Mouse (Mus musculus): ENCODE measurements around the gene Cars.

The Cars gene

DNA sequence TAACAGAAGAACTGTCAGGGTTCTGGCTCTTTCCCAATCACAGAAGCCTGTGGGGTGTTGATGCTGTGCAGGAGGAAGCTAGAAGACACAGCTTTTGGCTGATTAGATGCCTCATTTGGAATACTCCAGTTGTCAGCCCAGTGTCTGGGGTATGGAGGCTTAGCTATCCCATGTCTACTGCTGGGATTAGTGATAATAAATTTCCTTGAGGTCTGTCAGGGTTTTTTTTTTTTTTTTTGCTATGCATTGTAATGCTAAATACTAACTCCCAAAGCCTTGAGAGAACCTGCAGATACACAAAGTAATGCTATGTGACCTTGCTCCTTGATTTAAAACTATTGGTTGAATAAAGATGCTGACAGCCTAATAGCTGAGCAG, 88.6 kb downstream of the Cars start:
- no peak for DNase-seq (ENCODE audit: low read depth, low spot score)

DNA sequence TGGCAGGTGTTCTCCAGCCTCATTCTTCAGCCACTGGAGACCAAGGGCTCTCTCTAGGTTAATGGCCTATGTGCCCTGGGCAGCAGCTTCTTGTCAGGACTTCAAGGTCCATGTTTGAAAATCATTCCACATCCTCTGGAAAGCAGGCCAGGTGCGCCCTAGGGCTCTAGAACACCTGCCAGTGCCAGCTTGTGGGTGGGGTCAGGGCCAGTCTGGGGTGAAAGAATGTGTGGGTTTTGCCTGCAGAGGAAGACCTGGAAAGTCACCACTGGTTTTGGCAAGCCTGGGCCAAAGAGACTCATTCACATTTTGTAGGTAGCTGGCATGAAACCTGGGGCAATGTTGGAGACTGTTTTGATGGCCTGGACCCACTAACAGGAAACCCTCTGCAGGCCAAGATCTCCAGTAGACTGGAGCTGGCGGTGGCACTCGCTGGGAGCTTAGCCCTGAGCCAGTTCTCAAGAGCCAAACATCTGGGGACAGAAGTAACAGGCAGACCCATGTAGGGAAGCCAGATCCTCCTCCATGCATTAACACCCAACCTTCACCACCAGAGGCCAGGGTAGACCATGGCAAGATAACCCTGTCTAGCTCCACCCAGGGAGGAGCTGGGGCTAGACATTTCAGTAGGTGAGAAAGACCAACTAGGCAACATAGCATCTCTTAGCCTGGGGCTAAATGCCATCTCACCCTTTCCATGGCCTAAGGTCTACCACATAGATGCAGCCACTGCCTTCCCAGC, 89.1 kb downstream of the Cars start:
- no peak for DNase-seq (ENCODE audit: low read depth, low spot score)

DNA sequence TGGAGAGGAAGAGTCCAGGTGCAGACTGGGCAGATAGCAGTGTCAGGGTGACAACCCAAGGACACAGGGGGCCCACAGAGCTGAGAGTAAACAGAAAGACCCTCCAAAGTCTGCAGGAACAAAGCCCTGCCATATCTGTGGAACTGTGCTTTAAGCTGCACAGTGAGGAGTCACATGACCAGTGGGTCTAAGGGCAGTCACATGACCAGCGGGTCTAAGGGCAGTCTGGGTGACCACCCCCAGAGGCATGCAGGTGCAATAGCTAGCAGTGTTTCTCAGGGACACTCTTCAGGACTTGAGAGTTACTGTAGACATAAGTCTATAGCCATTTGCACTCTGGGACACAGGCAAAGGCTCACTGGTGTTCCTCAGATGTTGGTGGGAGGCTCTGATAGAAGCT, 90.3 kb downstream of the Cars start:
- DNase-seq (ENCODE audit: low read depth, low spot score) = no peak
